Mouse (Mus musculus) forebrain, embryonic 12.5 days (tissue): ENCODE measurements around the gene Plekhg4. TPM values are rescaled to one million over a fixed set of nuclear protein-coding genes. Genes with fewer than 3 reads are reported as not detected.

Experiments
- ATAC-seq: fragments of 200-750 bp; cut with Nextera tagmentation; 2 replicates; pipeline ENCODE4 v1.8.0; 2017; ENCODE audit warnings: moderate TSS enrichment; ENCODE audit not compliant: low FRiP score
- H3K27ac ChIP-seq: fragments of 300-500 bp; sonication (generic); 2 replicates; pipeline ENCODE4 v1.5.1; 2016; ENCODE audit warnings: mild to moderate bottlenecking
- H3K27me3 ChIP-seq: fragments of 300-500 bp; sonication (generic); 2 replicates; pipeline ENCODE4 v1.6.1; 2016; ENCODE audit warnings: mild to moderate bottlenecking
- H3K36me3 ChIP-seq: fragments of 300-500 bp; sonication (generic); replicated peaks from 2 replicates; pipeline ENCODE4 v1.6.1; 2016; ENCODE audit warnings: mild to moderate bottlenecking
- H3K4me1 ChIP-seq: fragments of 300-500 bp; sonication (generic); 2 replicates; pipeline ENCODE4 v1.6.1; 2016
- H3K4me2 ChIP-seq: fragments of 300-500 bp; sonication (generic); 2 replicates; pipeline ENCODE4 v1.6.1; 2016; ENCODE audit warnings: mild to moderate bottlenecking, moderate library complexity
- H3K4me3 ChIP-seq: fragments of 300-500 bp; sonication (generic); replicated peaks from 2 replicates; pipeline ENCODE4 v1.5.1; 2016; ENCODE audit warnings: mild to moderate bottlenecking
- H3K9ac ChIP-seq: fragments of 300-500 bp; sonication (generic); 2 replicates; pipeline ENCODE4 v1.6.1; 2016; ENCODE audit warnings: mild to moderate bottlenecking
- H3K9me3 ChIP-seq: fragments of 300-500 bp; sonication (generic); 2 replicates; pipeline ENCODE4 v1.6.1; 2016
- whole genome bisulfite sequencing: fragments of 180-500 bp; shearing (Covaris S2); methylation state at CpG from one replicate; pipeline ENCODE4 v1.1.7; 2016; 5-methylcytosine and 5-hydroxymethylcytosine counted together
- polyA plus RNA-seq: library from polyadenylated mRNA; unstranded; fragments of >200 nt; fragmentation: Nextera tagmentation; extraction: Ambion mirVana; gene quantifications from 2 replicates; pipeline ENCODE4 v1.2.1, GENCODE M21; 2016

The Plekhg4 gene
- 1.2 TPM in 2 replicates for polyA plus RNA-seq

DNA sequence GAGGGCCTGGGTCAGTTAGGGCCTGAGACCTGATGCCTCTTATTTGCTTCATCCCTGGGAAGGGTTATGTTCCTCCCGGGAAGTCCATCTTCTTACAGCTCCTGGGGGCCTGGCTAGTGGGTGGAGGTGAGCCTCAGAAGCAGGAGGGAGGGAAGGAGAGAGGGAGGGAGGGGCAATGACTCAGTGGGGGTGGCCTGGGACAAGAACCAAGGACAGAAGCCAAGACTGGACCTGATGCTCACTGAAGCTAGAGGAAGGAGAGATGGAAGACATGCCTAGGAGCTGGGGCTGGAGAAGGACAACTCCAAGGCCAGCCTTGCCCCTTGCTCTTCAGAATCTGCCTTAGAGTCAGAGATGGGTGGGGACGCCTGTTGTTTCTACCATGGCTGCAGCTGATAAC, at the start of gene Plekhg4:
Plekhg4 (plus strand) TSS at position 243 of the 400 bp plus-strand sequence.
- peaks cover 4% of the 10 kb centered on the region; the same call in 1 of the 2 replicates for H3K27me3 ChIP-seq
- H3K36me3 ChIP-seq, result peaks cover 11% of the 10 kb centered on the region
- peaks cover 8% of the 10 kb centered on the region; the same call in 1 of the 2 replicates for H3K4me1 ChIP-seq
- peak within 1 kb of the TSS; percentile 45 for H3K4me2 ChIP-seq
- H3K9ac ChIP-seq, result no peak within 1 kb of the TSS
- WGBS, result 73% methylated on average over 2 of the region's 2 CpGs
- no peak for ATAC-seq
- H3K27ac ChIP-seq, result no peak within 1 kb of the TSS
- H3K4me3 ChIP-seq, result no peak within 1 kb of the TSS
- peaks cover 5% of the 10 kb centered on the region for H3K9me3 ChIP-seq

DNA sequence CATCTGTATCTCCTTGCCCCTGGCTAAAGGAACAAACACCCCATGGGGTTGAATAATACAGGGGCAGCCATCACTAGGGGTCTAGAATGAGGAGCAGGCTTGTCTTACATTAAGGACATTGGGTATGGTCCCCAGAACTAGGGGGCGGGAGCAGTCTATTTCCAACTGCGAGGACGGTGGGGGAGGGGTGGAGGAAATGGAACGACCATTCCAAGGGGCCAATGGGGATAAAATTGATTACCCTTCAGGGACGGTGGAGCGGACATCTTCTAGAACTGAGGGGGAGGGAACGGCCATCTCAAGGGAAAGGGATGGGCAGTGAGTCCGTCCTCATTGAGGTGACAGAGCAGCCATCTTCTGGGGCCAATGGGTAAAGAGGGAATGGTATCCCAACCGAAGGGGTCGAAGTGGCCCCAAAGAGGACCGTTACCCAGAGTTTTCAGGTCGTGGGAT, 47.4 kb upstream of the Plekhg4 start:
- Histone ChIP-seq H3K9ac (peak overlapping the region; percentile 79), H3K4me1 (peaks cover 20% of the 10 kb centered on the region), H3K4me2 (peak overlapping the region; percentile 88), H3K27me3 (no peaks in the 10 kb centered on the region), H3K4me3 (peak overlapping the region; percentile 79), H3K27ac (peak overlapping the region; percentile 83; the same call in 1 of the 2 replicates), H3K9me3 (no peaks in the 10 kb centered on the region), H3K36me3 (peaks cover 42% of the 10 kb centered on the region)
- under 1% methylated on average over 12 of the region's 12 CpGs for WGBS
- ATAC-seq, result peak; percentile 33

DNA sequence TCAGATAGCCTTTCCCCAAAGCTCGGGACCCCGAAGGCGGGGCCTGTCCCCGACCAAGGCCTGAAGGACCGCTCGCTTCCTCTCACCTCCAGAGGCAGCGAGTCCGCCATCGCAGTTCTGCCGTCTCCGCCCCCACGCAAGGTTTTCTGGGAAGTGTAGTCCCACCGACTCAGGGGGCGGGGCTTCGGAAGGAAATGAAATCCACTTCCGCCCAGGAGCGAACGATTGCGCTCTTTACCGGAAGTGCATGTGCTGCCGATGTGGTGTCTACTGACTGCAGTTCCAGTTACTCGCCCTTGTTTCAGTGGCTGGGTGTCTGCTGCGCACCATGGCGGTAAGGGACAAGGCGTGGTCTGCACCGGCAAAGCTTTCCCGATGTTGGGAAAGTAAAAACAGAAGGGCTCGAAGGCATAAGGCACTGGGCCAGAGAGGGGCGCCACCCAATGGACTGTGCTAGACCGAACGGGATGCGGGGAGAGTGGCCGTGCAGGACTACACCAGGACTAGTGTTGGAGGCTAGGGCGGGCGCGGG, 46.9 kb upstream of the Plekhg4 start, which contains the start of the genes Lrrc29 and Tmem208:
Lrrc29 (minus strand) TSS at position 138 of the 532 bp plus-strand sequence.
Tmem208 (plus strand) TSS at position 214 of the 532 bp plus-strand sequence.
- under 1% methylated on average over 36 of the region's 36 CpGs for WGBS
- peaks cover 47% of the 10 kb centered on the region for H3K36me3 ChIP-seq
- peak within 1 kb of the TSS; percentile 79 for H3K4me3 ChIP-seq
- H3K4me1 ChIP-seq, result peaks cover 20% of the 10 kb centered on the region
- no peaks in the 10 kb centered on the region for H3K9me3 ChIP-seq
- no peaks in the 10 kb centered on the region for H3K27me3 ChIP-seq
- peak within 1 kb of the TSS; percentile 88 for H3K4me2 ChIP-seq
- peak within 1 kb of the TSS; percentile 83 for H3K27ac ChIP-seq
- peak; percentile 93 for ATAC-seq
- H3K9ac ChIP-seq, result peak within 1 kb of the TSS; percentile 79

DNA sequence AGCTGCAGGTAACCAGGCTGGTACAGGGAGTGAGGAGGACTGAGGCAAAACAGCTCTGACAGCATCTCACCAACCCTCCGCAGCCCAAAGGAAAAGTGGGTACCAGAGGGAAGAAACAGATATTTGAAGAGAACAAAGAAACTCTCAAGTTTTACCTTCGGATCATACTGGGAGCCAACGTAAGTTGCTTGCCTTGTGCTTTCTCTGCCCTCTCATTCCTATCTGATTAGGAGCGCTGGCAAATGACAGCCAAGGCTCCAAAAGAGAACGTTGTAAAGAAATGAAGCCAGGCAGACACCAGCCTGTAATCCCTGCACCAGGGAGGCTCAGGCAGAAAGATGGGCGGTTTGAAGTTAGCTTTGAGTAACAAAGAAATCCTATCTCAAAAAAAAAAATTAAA, 46.1 kb upstream of the Plekhg4 start:
- peaks cover 20% of the 10 kb centered on the region for H3K4me1 ChIP-seq
- H3K9ac ChIP-seq, result peak overlapping the region; percentile 79
- 51% methylated on average over 6 of the region's 6 CpGs for WGBS
- no peak overlapping the region; the same call in 1 of the 2 replicates for H3K27ac ChIP-seq
- no peak for ATAC-seq
- peak overlapping the region; percentile 88 for H3K4me2 ChIP-seq
- peak overlapping the region; percentile 79 for H3K4me3 ChIP-seq
- peaks cover 50% of the 10 kb centered on the region for H3K36me3 ChIP-seq
- no peaks in the 10 kb centered on the region for H3K9me3 ChIP-seq
- H3K27me3 ChIP-seq, result no peaks in the 10 kb centered on the region

DNA sequence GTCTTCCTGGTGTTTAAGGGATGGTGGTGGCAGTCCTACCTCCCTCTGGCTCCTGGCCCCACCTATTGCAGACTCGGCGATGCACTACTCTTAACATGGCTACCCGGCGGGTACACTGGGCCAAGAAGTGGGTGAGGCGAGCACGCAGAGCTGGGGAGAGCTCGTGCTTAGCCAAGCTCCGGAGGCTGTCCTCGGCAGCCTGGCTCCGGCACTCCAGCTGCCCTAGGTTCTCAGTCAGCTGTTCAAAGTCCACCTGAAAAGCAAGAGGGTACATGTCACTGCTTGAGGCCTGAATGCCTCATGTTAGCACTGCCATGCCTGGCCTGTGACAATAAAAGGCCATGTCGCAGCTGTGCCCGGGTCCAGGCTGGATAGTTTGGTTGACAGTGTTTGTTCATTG, 42.7 kb upstream of the Plekhg4 start:
- no peaks in the 10 kb centered on the region for H3K27me3 ChIP-seq
- no peak overlapping the region for H3K27ac ChIP-seq
- no peak for ATAC-seq
- H3K9ac ChIP-seq, result no peak overlapping the region
- peaks cover 14% of the 10 kb centered on the region for H3K4me1 ChIP-seq
- 91% methylated on average over 12 of the region's 12 CpGs for WGBS
- no peak overlapping the region for H3K4me3 ChIP-seq
- peaks cover 74% of the 10 kb centered on the region for H3K36me3 ChIP-seq
- H3K4me2 ChIP-seq, result no peak overlapping the region
- no peaks in the 10 kb centered on the region for H3K9me3 ChIP-seq

DNA sequence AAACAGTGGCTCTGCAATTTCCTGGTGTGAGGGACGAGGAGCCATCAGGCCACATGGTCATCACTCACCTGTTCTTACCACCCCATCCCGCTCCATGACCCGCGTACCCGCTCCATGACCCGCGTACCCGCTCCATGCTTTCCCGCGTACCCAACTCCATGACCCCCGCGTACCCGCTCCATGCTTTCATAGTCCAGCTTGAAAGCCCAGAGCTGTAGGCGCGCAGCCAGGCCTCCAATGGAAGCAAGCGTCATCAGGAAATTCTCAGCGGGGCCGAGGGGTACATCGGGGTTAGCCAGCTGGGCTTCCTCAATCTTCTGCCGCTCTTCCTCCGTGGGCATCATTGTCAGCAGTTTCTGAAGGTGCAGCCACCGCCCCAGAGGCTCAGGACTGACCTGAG, 41.6 kb upstream of the Plekhg4 start:
- 97% methylated on average over 22 of the region's 22 CpGs for WGBS
- Histone ChIP-seq H3K9ac (no peak overlapping the region), H3K36me3 (peaks cover 85% of the 10 kb centered on the region), H3K9me3 (no peaks in the 10 kb centered on the region), H3K27me3 (no peaks in the 10 kb centered on the region), H3K4me2 (no peak overlapping the region), H3K27ac (no peak overlapping the region), H3K4me3 (no peak overlapping the region), H3K4me1 (peaks cover 9% of the 10 kb centered on the region)
- no peak for ATAC-seq

DNA sequence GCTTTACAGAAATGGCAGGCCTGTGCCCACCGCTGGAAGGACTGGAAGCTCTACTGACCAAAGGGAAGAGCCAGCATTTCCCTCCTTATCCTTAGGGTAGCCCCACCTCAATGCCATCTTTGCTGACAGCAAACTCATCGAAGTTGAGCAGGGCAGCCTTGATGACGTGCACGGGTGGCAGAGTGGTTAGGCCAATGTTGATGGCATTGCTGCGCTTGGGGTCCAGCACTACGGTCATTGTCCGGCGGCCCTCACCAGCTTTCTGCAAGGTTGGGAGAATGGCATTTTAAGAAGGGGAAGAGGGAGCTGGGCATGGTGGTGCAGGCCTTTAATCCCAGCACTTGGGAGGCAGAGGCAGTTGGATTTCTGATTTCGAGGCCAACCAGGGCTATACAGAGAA, 41.1 kb upstream of the Plekhg4 start:
- peaks cover 7% of the 10 kb centered on the region for H3K4me1 ChIP-seq
- no peak overlapping the region for H3K4me2 ChIP-seq
- ATAC-seq, result no peak
- no peaks in the 10 kb centered on the region for H3K9me3 ChIP-seq
- WGBS, result 94% methylated on average over 9 of the region's 9 CpGs
- peaks cover 90% of the 10 kb centered on the region for H3K36me3 ChIP-seq
- no peak overlapping the region for H3K4me3 ChIP-seq
- H3K9ac ChIP-seq, result no peak overlapping the region
- H3K27me3 ChIP-seq, result no peaks in the 10 kb centered on the region
- H3K27ac ChIP-seq, result no peak overlapping the region

DNA sequence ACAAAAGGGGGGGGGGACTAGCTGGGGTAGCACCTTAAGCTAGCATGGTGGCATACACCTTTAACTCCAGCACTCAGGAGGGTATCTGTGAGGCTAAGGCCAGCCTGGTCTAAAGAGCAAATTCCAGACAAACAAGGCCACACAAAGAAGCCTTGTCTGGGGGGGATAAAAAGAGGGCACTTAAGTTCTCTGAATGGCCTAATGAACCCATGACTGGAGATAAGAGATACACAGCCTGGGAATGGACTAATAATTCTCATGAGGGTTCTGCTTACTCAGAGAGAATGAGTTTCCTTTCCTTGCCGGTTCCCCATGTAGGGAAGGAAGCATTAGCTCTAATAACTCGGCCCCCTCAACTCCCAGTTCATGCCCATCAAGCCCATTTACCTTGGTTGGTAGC, 40.6 kb upstream of the Plekhg4 start:
- Histone ChIP-seq H3K27ac (no peak overlapping the region), H3K27me3 (0 out of 2 replicates have a peak, but pooled peaks cover under 1% of the 10 kb centered on the region), H3K9me3 (no peaks in the 10 kb centered on the region), H3K36me3 (peaks cover 90% of the 10 kb centered on the region), H3K9ac (no peak overlapping the region), H3K4me3 (no peak overlapping the region), H3K4me2 (no peak overlapping the region), H3K4me1 (peaks cover under 1% of the 10 kb centered on the region)
- 68% methylated on average over 2 of the region's 2 CpGs for WGBS
- ATAC-seq, result no peak

DNA sequence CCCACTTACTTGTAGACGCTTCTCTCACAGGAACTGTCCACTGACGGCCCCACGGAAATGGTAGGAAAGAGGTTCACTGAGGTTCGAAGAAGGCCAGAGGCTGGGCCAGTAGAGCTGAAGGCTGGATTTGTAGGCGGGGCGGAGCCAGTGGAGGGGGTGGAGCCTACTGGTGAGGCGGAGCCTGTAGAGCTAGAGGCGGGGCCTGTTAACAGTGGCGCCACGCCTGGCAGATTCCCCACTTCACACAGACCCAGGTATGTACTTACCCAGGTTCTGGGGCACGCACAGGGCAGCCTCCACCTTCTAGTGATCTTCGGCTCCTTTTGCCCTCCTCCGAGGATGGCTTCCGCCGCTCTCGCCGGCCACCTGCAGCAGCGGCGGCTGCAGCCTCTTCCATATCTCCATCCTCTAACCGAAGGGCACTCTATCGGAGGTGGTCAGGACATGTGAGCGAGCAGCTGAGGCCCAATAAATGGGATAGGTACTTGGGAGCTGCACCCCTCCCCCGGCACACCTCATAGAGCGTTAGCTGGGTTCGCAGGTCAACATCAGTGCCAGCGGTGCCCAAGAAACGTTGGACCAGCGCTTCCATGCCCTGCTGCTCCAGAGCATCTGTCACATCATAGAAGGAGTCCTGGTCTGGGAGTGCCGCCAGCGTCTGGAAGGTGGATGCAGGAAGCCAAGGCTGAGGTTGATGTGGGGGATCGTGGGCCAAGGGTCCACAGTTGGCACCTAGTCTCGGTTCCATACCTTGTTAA, 36.5 kb upstream of the Plekhg4 start:
- WGBS, result 41% methylated on average over 32 of the region's 32 CpGs
- Histone ChIP-seq H3K27me3 (0 out of 2 replicates have a peak, but pooled peaks cover 4% of the 10 kb centered on the region), H3K36me3 (peaks cover 52% of the 10 kb centered on the region), H3K4me1 (no peaks in the 10 kb centered on the region; the same call in 1 of the 2 replicates), H3K27ac (no peak overlapping the region), H3K4me2 (no peak overlapping the region), H3K9me3 (no peaks in the 10 kb centered on the region), H3K4me3 (no peak overlapping the region), H3K9ac (no peak overlapping the region)
- ATAC-seq, result peak; percentile 37; the same call in 1 of the 2 replicates

DNA sequence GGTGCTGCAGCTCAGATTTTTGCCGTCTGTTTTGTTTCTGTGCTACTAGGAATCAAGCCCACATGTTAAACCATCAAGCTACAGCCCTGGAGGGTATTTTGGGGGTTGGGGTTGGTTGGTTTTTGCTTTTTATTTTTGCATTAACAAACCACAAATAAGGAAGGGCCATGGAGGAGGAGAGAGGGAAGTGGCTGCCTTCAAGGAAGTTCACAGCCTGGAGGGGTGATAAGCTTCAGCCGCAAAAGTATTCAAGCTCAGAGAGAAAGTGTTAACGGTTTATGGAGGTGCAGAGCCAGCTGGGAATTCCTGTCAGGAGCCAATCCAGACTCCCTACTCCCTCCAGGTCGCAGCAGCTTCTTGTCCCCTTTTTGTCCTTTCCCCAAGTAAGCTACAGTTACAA, 34.1 kb upstream of the Plekhg4 start:
- H3K4me3 ChIP-seq, result no peak overlapping the region
- no peaks in the 10 kb centered on the region for H3K9me3 ChIP-seq
- ATAC-seq, result no peak
- H3K27ac ChIP-seq, result no peak overlapping the region
- no peak overlapping the region for H3K4me2 ChIP-seq
- 74% methylated on average over 4 of the region's 4 CpGs for WGBS
- H3K4me1 ChIP-seq, result no peaks in the 10 kb centered on the region; the same call in 1 of the 2 replicates
- peaks cover 29% of the 10 kb centered on the region for H3K36me3 ChIP-seq
- no peak overlapping the region for H3K9ac ChIP-seq
- 0 out of 2 replicates have a peak, but pooled peaks cover 4% of the 10 kb centered on the region for H3K27me3 ChIP-seq

DNA sequence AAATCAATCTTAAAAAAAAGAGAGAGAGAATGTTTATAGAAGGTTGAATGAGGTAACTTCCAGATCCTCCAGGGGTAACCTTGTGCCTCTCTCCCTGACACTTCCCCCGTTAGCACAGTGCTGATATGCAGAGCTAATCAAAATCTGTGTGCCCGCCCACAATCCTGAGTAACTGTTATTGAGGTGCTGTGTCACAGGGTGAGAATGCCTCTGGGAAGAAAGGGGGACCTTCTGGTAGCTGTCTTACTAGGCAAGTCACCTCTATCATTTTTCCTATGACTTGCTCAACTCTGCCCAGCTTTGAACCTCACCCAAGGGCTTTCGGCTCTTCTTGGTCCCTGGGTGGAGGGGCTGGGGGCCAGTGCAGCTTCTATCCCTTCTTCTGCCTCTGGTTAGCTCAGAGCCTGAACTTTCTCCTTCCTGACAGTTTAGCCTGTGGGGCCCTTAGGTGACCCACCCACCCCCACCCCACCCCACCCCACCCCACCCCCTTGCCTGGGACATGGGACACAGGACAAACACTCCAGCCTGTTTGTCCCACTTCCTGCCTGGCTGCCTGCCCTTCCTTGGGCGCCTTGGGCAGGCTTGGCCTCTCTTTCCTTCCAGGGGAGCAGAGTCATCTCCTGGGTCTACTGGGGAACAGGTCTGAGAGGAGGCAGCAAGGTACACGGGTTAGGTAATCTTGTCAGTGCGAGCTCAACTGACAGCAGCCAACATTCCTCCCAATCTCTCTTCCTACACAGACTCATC, 33.0 kb upstream of the Plekhg4 start:
- ATAC-seq, result no peak
- H3K4me1 ChIP-seq, result no peaks in the 10 kb centered on the region; the same call in 1 of the 2 replicates
- no peak overlapping the region for H3K4me2 ChIP-seq
- 0 out of 2 replicates have a peak, but pooled peaks cover 4% of the 10 kb centered on the region for H3K27me3 ChIP-seq
- no peak overlapping the region for H3K4me3 ChIP-seq
- 86% methylated on average over 6 of the region's 6 CpGs for WGBS
- H3K9me3 ChIP-seq, result no peaks in the 10 kb centered on the region
- H3K27ac ChIP-seq, result no peak overlapping the region
- peaks cover 18% of the 10 kb centered on the region for H3K36me3 ChIP-seq
- no peak overlapping the region for H3K9ac ChIP-seq

DNA sequence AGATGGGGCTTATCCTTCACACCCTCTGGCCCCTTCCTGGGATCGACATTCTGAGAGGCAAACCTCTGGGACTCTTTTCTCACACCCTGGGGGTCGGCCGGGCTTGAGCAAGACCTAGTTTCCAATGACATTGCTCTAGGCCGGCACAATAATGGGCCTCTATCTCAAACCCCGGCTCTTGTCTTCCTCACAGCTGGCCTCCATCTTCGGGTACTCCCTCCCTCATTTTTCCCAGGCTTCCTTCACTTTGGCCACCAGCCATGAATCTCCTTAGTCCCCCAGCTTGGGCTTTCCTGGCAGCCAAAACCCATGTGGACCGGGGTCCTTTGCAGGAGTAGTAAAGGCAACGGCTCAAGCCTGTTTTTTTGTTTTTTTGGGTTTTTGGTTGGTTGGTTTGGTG, 31.7 kb upstream of the Plekhg4 start:
- H3K4me3 ChIP-seq, result no peak overlapping the region
- no peak for ATAC-seq
- H3K9me3 ChIP-seq, result no peaks in the 10 kb centered on the region
- no peak overlapping the region for H3K27ac ChIP-seq
- WGBS, result 49% methylated on average over 8 of the region's 8 CpGs
- peaks cover 7% of the 10 kb centered on the region for H3K4me1 ChIP-seq
- H3K4me2 ChIP-seq, result no peak overlapping the region
- 0 out of 2 replicates have a peak, but pooled peaks cover 5% of the 10 kb centered on the region for H3K27me3 ChIP-seq
- H3K36me3 ChIP-seq, result peaks cover 5% of the 10 kb centered on the region
- H3K9ac ChIP-seq, result no peak overlapping the region
